In the genomic region with DNA sequence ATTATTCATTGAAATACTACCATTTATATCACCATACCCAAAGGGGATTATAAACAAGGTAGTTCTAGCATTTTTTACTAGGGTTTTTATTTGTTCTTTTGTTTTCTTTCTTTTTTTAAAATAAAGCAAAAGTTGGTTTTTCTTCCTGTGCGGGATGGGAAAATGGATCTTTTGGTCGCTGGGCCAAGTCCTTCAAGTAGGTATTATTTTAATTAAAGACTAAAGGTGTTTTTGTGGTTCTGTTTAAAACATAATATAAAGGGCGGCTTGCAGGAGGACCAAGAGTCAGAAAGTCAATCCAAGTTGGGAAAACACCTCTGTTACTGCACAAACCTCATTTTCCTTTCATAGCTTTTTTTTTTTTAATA, we compare ENCODE assay signal across 8 mouse cellular contexts. TPM values are rescaled to one million over a fixed set of nuclear protein-coding genes. Genes with fewer than 3 reads are reported as not detected.
A peak's percentile ranks its signal among the peaks of the same experiment; 100 is the strongest.
DNase-seq lines count a peak whose midpoint lies in the region; ATAC-seq and TF ChIP-seq lines count a peak whose summit lies in the region.

No protein-coding gene starts in this region.

- H3K27ac ChIP-seq in heart, embryonic 14.5 days (replicated peaks in 1 of 2; ENCODE audit: control insufficient read depth in 1 of 2, insufficient read depth in 1 of 2, low read depth in 2 of 2, low read length in 2 of 2): peak overlapping the region in 1 of 2 experiments; percentile 99; a peak in 2 of 4 replicates
- H3K27ac ChIP-seq in ES-E14 (ENCODE audit: insufficient read depth, low read depth, low read length, poor library complexity, severe bottlenecking): no peak overlapping the region
- peak overlapping the region; percentile 98 for H3K27ac ChIP-seq in hindbrain, embryonic 10.5 days
- peak overlapping the region; percentile 95 for H3K27ac ChIP-seq in midbrain, embryonic 10.5 days (replicated peaks)

- in situ Hi-C loops in ES-E14 (cut with MboI; ENCODE audit: low sequenced_read_pairs in 2 of 2, unreplicated experiment in 2 of 2): no loop called here

- ATAC-seq in heart, embryonic 14.5 days (ENCODE audit: insufficient number of reproducible peaks, insufficient read depth, low FRiP score, low read depth): no peak

- 19% methylated on average over 3 of the region's 3 CpGs for WGBS in heart, embryonic 14.5 days
- WGBS in hindbrain, embryonic 10.5 days: 18% methylated on average over 3 of the region's 3 CpGs
- 7% methylated on average over 3 of the region's 3 CpGs for WGBS in midbrain, embryonic 10.5 days

- intact Hi-C loops in heart, postnatal 36 days (cut with DNase I): loop anchor here (2.0 to 10.0 kb wide), 3 partner anchors 56 to 1898 kb away; partner anchors contain the start of genes BC049715 and Wbp11
- intact Hi-C loops in left cerebral cortex, postnatal 4 days (cut with DNase I): no loop called here

- peak overlapping the region; percentile 81 for H3K4me2 ChIP-seq in heart, embryonic 14.5 days (ENCODE audit: low read length)

- peaks cover 18% of the 10 kb centered on the region for H3K36me3 ChIP-seq in heart, embryonic 14.5 days (ENCODE audit: control insufficient read depth, insufficient read depth, low read length)
- no peaks in the 10 kb centered on the region; the same call in 1 of the 2 replicates for H3K36me3 ChIP-seq in ES-E14 (ENCODE audit: control insufficient read depth, insufficient read depth, low read length, poor library complexity, severe bottlenecking)
- peaks cover 21% of the 10 kb centered on the region for H3K36me3 ChIP-seq in hindbrain, embryonic 10.5 days
- H3K36me3 ChIP-seq in midbrain, embryonic 10.5 days: peaks cover 30% of the 10 kb centered on the region

- peak overlapping the region; percentile 68 for H3K4me3 ChIP-seq in heart, embryonic 14.5 days (ENCODE audit: control insufficient read depth in 1 of 2, insufficient read depth in 1 of 2, low read depth in 1 of 2, low read length in 2 of 2)
- H3K4me3 ChIP-seq in ES-E14 (ENCODE audit: insufficient read depth in 1 of 2, low read depth in 1 of 2, low read length in 2 of 2, poor library complexity in 1 of 2, severe bottlenecking in 1 of 2): peak overlapping the region; percentile 79 to 83; a peak in 3 of 4 replicates
- peak overlapping the region; percentile 72 for H3K4me3 ChIP-seq in hindbrain, embryonic 10.5 days
- H3K4me3 ChIP-seq in midbrain, embryonic 10.5 days: peak overlapping the region; percentile 74

- no peaks in the 10 kb centered on the region for H3K9me3 ChIP-seq in heart, embryonic 14.5 days (ENCODE audit: control insufficient read depth, low read length)
- H3K9me3 ChIP-seq in ES-E14 (ENCODE audit: control insufficient read depth, insufficient read depth, low read depth, low read length): no peaks in the 10 kb centered on the region
- H3K9me3 ChIP-seq in hindbrain, embryonic 10.5 days: no peaks in the 10 kb centered on the region
- H3K9me3 ChIP-seq in midbrain, embryonic 10.5 days (replicated peaks): no peaks in the 10 kb centered on the region

- H3K4me1 ChIP-seq in heart, embryonic 14.5 days (ENCODE audit: control insufficient read depth in 2 of 2, insufficient read depth in 2 of 2, low read length in 2 of 2): peaks cover 9 to 31% of the 10 kb centered on the region in 2 experiments
- H3K4me1 ChIP-seq in ES-E14 (ENCODE audit: control insufficient read depth in 2 of 2, insufficient read depth in 2 of 2, low read length in 2 of 2, poor library complexity in 1 of 2): peaks cover 2 to 8% of the 10 kb centered on the region in 2 experiments; a peak in 3 of 4 replicates
- H3K4me1 ChIP-seq in hindbrain, embryonic 10.5 days (replicated peaks): peaks cover 85% of the 10 kb centered on the region
- H3K4me1 ChIP-seq in midbrain, embryonic 10.5 days: peaks cover 86% of the 10 kb centered on the region

- H3K27me3 ChIP-seq in heart, embryonic 14.5 days (ENCODE audit: control insufficient read depth, insufficient read depth, low read length): no peaks in the 10 kb centered on the region
- no peaks in the 10 kb centered on the region for H3K27me3 ChIP-seq in hindbrain, embryonic 10.5 days (ENCODE audit: insufficient read depth, poor library complexity, severe bottlenecking)
- H3K27me3 ChIP-seq in midbrain, embryonic 10.5 days (ENCODE audit: low read depth, poor library complexity, severe bottlenecking): no peaks in the 10 kb centered on the region

- no peak for DNase-seq in heart, postnatal 36 days
- no peak for DNase-seq in ES-E14 (ENCODE audit: low read depth, low spot score)
- DNase-seq in hindbrain, embryonic 10.5 days (ENCODE audit: low spot score): no peak
- DNase-seq in midbrain, embryonic 10.5 days (ENCODE audit: low spot score): no peak
- no peak for DNase-seq in left cerebral cortex, postnatal 4 days
- no peak for DNase-seq in natural killer cell, adult 2 months (ENCODE audit: low spot score in 2 of 2)
- DNase-seq in B cell, adult 2 months: no peak

- peak overlapping the region; percentile 96 for H3K9ac ChIP-seq in heart, embryonic 14.5 days (ENCODE audit: low read length)
- peak overlapping the region; percentile 86 for H3K9ac ChIP-seq in ES-E14 (ENCODE audit: insufficient read depth, low read depth, low read length, poor library complexity, severe bottlenecking)

TF ChIP-seq in ES-E14, 5 proteins besides CTCF, POLR2A, EP300 and RAD21:
- no peak for TF ChIP-seq MAFK (IDR thresholded peaks at IDR 0.05; ENCODE audit: insufficient read depth, low read depth, low read length)
- no peak for TF ChIP-seq CHD2 (IDR thresholded peaks at IDR 0.05; ENCODE audit: low read depth, low read length)
- no peak for TF ChIP-seq ZC3H11A (IDR thresholded peaks at IDR 0.05; ENCODE audit: borderline replicate concordance, low read depth, low read length)
- TF ChIP-seq HCFC1 (IDR thresholded peaks at IDR 0.05; ENCODE audit: borderline replicate concordance, insufficient read depth, low read length): no peak
- TF ChIP-seq ZNF384 (IDR thresholded peaks at IDR 0.05; ENCODE audit: low read depth, low read length): 0 out of 2 replicates have a peak, but pooled peaks have one; percentile 7

RNA-seq across cellular contexts. Expression of gene Cdkn1b, which starts 6.1 kb away (rescaled TPM):
- 16.3 and 21.0 TPM in 2 replicates for polyA plus RNA-seq in heart, embryonic 14.5 days (2014; fragmentation: Nextera tagmentation; extraction: Ambion mirVana)
- 10 to 100 TPM; 50.9 to 53.6 TPM for total RNA-seq in heart, postnatal 36 days (2021)
- total RNA-seq in ES-E14 (2012; rRNA removed): 10.7 and 15.4 TPM in 2 replicates
- polyA plus RNA-seq in hindbrain, embryonic 10.5 days (2016; fragmentation: Nextera tagmentation; extraction: Ambion mirVana): 17.2 and 17.7 TPM in 2 replicates
- 15.5 and 20.9 TPM in 2 replicates for polyA plus RNA-seq in midbrain, embryonic 10.5 days (2016; fragmentation: Nextera tagmentation; extraction: Ambion mirVana)
- 10 to 100 TPM; 55.5 to 62.2 TPM for total RNA-seq in left cerebral cortex, postnatal 4 days (2021)

RNA-seq across cellular contexts. Expression of gene Gpr19, which starts 27.9 kb away (rescaled TPM):
- 9.1 TPM in 2 replicates for polyA plus RNA-seq in heart, embryonic 14.5 days (2014; fragmentation: Nextera tagmentation; extraction: Ambion mirVana)
- total RNA-seq in heart, postnatal 36 days (2021): 1 to 10 TPM; 4.4 to 5.2 TPM
- total RNA-seq in ES-E14 (2012; rRNA removed): 34.7 and 36.3 TPM in 2 replicates
- polyA plus RNA-seq in hindbrain, embryonic 10.5 days (2016; fragmentation: Nextera tagmentation; extraction: Ambion mirVana): 24.7 and 29.9 TPM in 2 replicates
- 32.3 and 37.7 TPM in 2 replicates for polyA plus RNA-seq in midbrain, embryonic 10.5 days (2016; fragmentation: Nextera tagmentation; extraction: Ambion mirVana)
- total RNA-seq in left cerebral cortex, postnatal 4 days (2021): 10 to 100 TPM; 24.5 to 29.3 TPM

RNA-seq across cellular contexts. Expression of gene Apold1, which starts 55.2 kb away (rescaled TPM):
- 8.6 and 9.1 TPM in 2 replicates for polyA plus RNA-seq in heart, embryonic 14.5 days (2014; fragmentation: Nextera tagmentation; extraction: Ambion mirVana)
- total RNA-seq in heart, postnatal 36 days (2021): 10 to 100 TPM in 1 of 2 experiments, 1 to 10 TPM in 1; 5.1 to 15.6 TPM
- total RNA-seq in ES-E14 (2012; rRNA removed): 0.16 and 0.22 TPM in 2 replicates
- 2.7 and 2.9 TPM in 2 replicates for polyA plus RNA-seq in hindbrain, embryonic 10.5 days (2016; fragmentation: Nextera tagmentation; extraction: Ambion mirVana)
- polyA plus RNA-seq in midbrain, embryonic 10.5 days (2016; fragmentation: Nextera tagmentation; extraction: Ambion mirVana): 2.5 and 2.8 TPM in 2 replicates
- total RNA-seq in left cerebral cortex, postnatal 4 days (2021): 1 to 10 TPM; 4.2 to 4.3 TPM
